Mouse (Mus musculus): ENCODE measurements at regions not wholly inside any gene's neighbourhood (a gene's known extent, or its start where the extent isn't known, plus 50 kb on each side); places are given as distances from the start of the nearest gene placed in this dataset.
A peak's percentile ranks its signal among the peaks of the same experiment; 100 is the strongest.

GRCm38 (mm10) chrX:12288562-12289117 is 128.5 kb upstream of the Bcor start:
- H3K27me3 ChIP-seq (ENCODE audit: insufficient read depth, low read length), result no peaks in the 10 kb centered on the region; the same call in 1 of the 2 replicates
- no peak for TF ChIP-seq CTCF (IDR thresholded peaks at IDR 0.05)
- ATAC-seq (ENCODE audit: low FRiP score), result no peak

GRCm38 (mm10) chrX:12293146-12293545 is 133.0 kb upstream of the Bcor start:
- 11% methylated on average over 2 of the region's 2 CpGs for WGBS
- DNase-seq (ENCODE audit: low spot score), result no peak
- H3K27me3 ChIP-seq (ENCODE audit: insufficient read depth, low read length), result no peaks in the 10 kb centered on the region
- no peak overlapping the region for H3K27ac ChIP-seq (ENCODE audit: low read depth, low read length)
- H3K4me2 ChIP-seq (ENCODE audit: low read depth, low read length, poor library complexity, severe bottlenecking), result no peak overlapping the region
- H3K4me1 ChIP-seq (ENCODE audit: insufficient read depth, low read length), result no peaks in the 10 kb centered on the region
- ATAC-seq (ENCODE audit: low FRiP score), result no peak
- H3K4me3 ChIP-seq (ENCODE audit: low read depth, low read length), result no peak overlapping the region
- no peaks in the 10 kb centered on the region for H3K9me3 ChIP-seq (ENCODE audit: low read length)
- TF ChIP-seq CTCF (IDR thresholded peaks at IDR 0.05), result no peak
- no peak overlapping the region for H3K9ac ChIP-seq (replicated peaks; ENCODE audit: low read length, poor library complexity, severe bottlenecking)
- H3K36me3 ChIP-seq (ENCODE audit: insufficient read depth, low read length), result no peaks in the 10 kb centered on the region

More at GRCm38 (mm10) chrX:12288562-12289117, 128.5 kb upstream of the Bcor start:
- WGBS, result 44% methylated on average over 5 of the region's 5 CpGs
- H3K9me3 ChIP-seq (ENCODE audit: low read length), result no peaks in the 10 kb centered on the region
- no peak overlapping the region for H3K27ac ChIP-seq (ENCODE audit: low read depth, low read length)
- DNase-seq (ENCODE audit: low spot score), result no peak
- no peaks in the 10 kb centered on the region for H3K4me1 ChIP-seq (ENCODE audit: insufficient read depth, low read length)
- no peaks in the 10 kb centered on the region for H3K36me3 ChIP-seq (ENCODE audit: insufficient read depth, low read length)
- H3K4me2 ChIP-seq (ENCODE audit: low read depth, low read length, poor library complexity, severe bottlenecking), result no peak overlapping the region
- H3K9ac ChIP-seq (replicated peaks; ENCODE audit: low read length, poor library complexity, severe bottlenecking), result no peak overlapping the region
- no peak overlapping the region for H3K4me3 ChIP-seq (ENCODE audit: low read depth, low read length)

- WGBS, result 69% methylated on average over 9 of the region's 9 CpGs
- DNase-seq (ENCODE audit: low spot score) (no peak), ATAC-seq (ENCODE audit: low FRiP score) (no peak)
- Histone ChIP-seq H3K27ac (ENCODE audit: low read depth, low read length) (no peak overlapping the region), H3K9me3 (ENCODE audit: low read length) (no peaks in the 10 kb centered on the region), H3K4me1 (ENCODE audit: insufficient read depth, low read length) (no peaks in the 10 kb centered on the region), H3K36me3 (ENCODE audit: insufficient read depth, low read length) (no peaks in the 10 kb centered on the region), H3K4me2 (ENCODE audit: low read depth, low read length, poor library complexity, severe bottlenecking) (no peak overlapping the region), H3K9ac (replicated peaks; ENCODE audit: low read length, poor library complexity, severe bottlenecking) (no peak overlapping the region), H3K4me3 (ENCODE audit: low read depth, low read length) (no peak overlapping the region), H3K27me3 (ENCODE audit: insufficient read depth, low read length) (no peaks in the 10 kb centered on the region)
- TF ChIP-seq CTCF (IDR thresholded peaks at IDR 0.05), result no peak
These were observed 134.3 kb upstream of the Bcor start for GRCm38 (mm10) chrX:12294452-12294851.

- DNase-seq (ENCODE audit: low spot score) (no peak), ATAC-seq (ENCODE audit: low FRiP score) (no peak)
- H3K27me3 ChIP-seq (ENCODE audit: insufficient read depth, low read length), result no peaks in the 10 kb centered on the region
- H3K9me3 ChIP-seq (ENCODE audit: low read length), result no peaks in the 10 kb centered on the region
- no peak overlapping the region for H3K9ac ChIP-seq (replicated peaks; ENCODE audit: low read length, poor library complexity, severe bottlenecking)
- no peaks in the 10 kb centered on the region for H3K4me1 ChIP-seq (ENCODE audit: insufficient read depth, low read length)
- WGBS, result 45% methylated on average over 6 of the region's 6 CpGs
- no peak for TF ChIP-seq CTCF (IDR thresholded peaks at IDR 0.05)
- H3K4me2 ChIP-seq (ENCODE audit: low read depth, low read length, poor library complexity, severe bottlenecking), result no peak overlapping the region
- H3K27ac ChIP-seq (ENCODE audit: low read depth, low read length), result no peak overlapping the region
- H3K36me3 ChIP-seq (ENCODE audit: insufficient read depth, low read length), result no peaks in the 10 kb centered on the region
- H3K4me3 ChIP-seq (ENCODE audit: low read depth, low read length), result no peak overlapping the region
These were observed 134.8 kb upstream of the Bcor start for GRCm38 (mm10) chrX:12294941-12295340.

GRCm38 (mm10) chrX:12296264-12297053 is 136.3 kb upstream of the Bcor start:
- DNase-seq (ENCODE audit: low spot score), result peak; percentile 49
- Histone ChIP-seq H3K36me3 (ENCODE audit: insufficient read depth, low read length) (no peaks in the 10 kb centered on the region), H3K4me2 (ENCODE audit: low read depth, low read length, poor library complexity, severe bottlenecking) (no peak overlapping the region), H3K4me3 (ENCODE audit: low read depth, low read length) (no peak overlapping the region), H3K4me1 (ENCODE audit: insufficient read depth, low read length) (no peaks in the 10 kb centered on the region), H3K27ac (ENCODE audit: low read depth, low read length) (no peak overlapping the region), H3K27me3 (ENCODE audit: insufficient read depth, low read length) (no peaks in the 10 kb centered on the region), H3K9ac (replicated peaks; ENCODE audit: low read length, poor library complexity, severe bottlenecking) (no peak overlapping the region), H3K9me3 (ENCODE audit: low read length) (no peaks in the 10 kb centered on the region)
- TF ChIP-seq CTCF (IDR thresholded peaks at IDR 0.05), result peak; percentile 41; the same call in 1 of the 2 replicates
- ATAC-seq (ENCODE audit: low FRiP score), result peak; percentile 76; the same call in 1 of the 2 replicates
- 50% methylated on average over 9 of the region's 9 CpGs for WGBS

GRCm38 (mm10) chrX:12298609-12299008 is 138.5 kb upstream of the Bcor start:
- WGBS, result 90% methylated on average over 5 of the region's 5 CpGs

More at GRCm38 (mm10) chrX:12298609-12299008, 138.5 kb upstream of the Bcor start:
- H3K4me1 ChIP-seq (ENCODE audit: insufficient read depth, low read length), result no peaks in the 10 kb centered on the region
- H3K4me2 ChIP-seq (ENCODE audit: low read depth, low read length, poor library complexity, severe bottlenecking), result no peak overlapping the region
- no peak for ATAC-seq (ENCODE audit: low FRiP score)
- H3K27ac ChIP-seq (ENCODE audit: low read depth, low read length), result no peak overlapping the region
- H3K27me3 ChIP-seq (ENCODE audit: insufficient read depth, low read length), result no peaks in the 10 kb centered on the region
- no peak for TF ChIP-seq CTCF (IDR thresholded peaks at IDR 0.05)
- H3K36me3 ChIP-seq (ENCODE audit: insufficient read depth, low read length), result no peaks in the 10 kb centered on the region
- no peak overlapping the region for H3K4me3 ChIP-seq (ENCODE audit: low read depth, low read length)
- DNase-seq (ENCODE audit: low spot score), result no peak
- no peak overlapping the region for H3K9ac ChIP-seq (replicated peaks; ENCODE audit: low read length, poor library complexity, severe bottlenecking)
- H3K9me3 ChIP-seq (ENCODE audit: low read length), result no peaks in the 10 kb centered on the region

Measured in midbrain, postnatal 0 days (tissue).